Mouse (Mus musculus) heart, embryonic 13.5 days (tissue): Measurements from ENCODE around the gene 4930505A04Rik. TPM values are rescaled to one million over a fixed set of nuclear protein-coding genes. Genes with fewer than 3 reads are reported as not detected.
A peak's percentile ranks its signal among the peaks of the same experiment; 100 is the strongest.

Experiments used
- ATAC-seq: fragments of 200-750 bp; cut with Nextera tagmentation; 2 replicates; pipeline ENCODE4 v1.8.0; 2017; ENCODE audit warnings: moderate TSS enrichment; ENCODE audit not compliant: insufficient number of reproducible peaks, low FRiP score, low TSS enrichment; ENCODE audit errors: extremely low read depth
- H3K27ac ChIP-seq: fragments of 300-500 bp; sonication (generic); replicated peaks from 2 replicates; pipeline ENCODE4 v1.5.1; 2015; ENCODE audit warnings: moderate library complexity, mild to moderate bottlenecking, inconsistent platforms
- H3K27me3 ChIP-seq: fragments of 300-500 bp; sonication (generic); replicated peaks from 2 replicates; pipeline ENCODE4 v1.6.1; 2015; ENCODE audit warnings: mild to moderate bottlenecking, inconsistent platforms
- H3K36me3 ChIP-seq: fragments of 300-500 bp; sonication (generic); 2 replicates; pipeline ENCODE4 v1.6.1; 2015; ENCODE audit warnings: mild to moderate bottlenecking, inconsistent platforms
- H3K4me1 ChIP-seq: fragments of 300-500 bp; sonication (generic); 2 replicates; pipeline ENCODE4 v1.6.1; 2015; ENCODE audit warnings: inconsistent platforms
- H3K4me2 ChIP-seq: fragments of 300-500 bp; sonication (generic); 2 replicates; pipeline ENCODE4 v1.6.1; 2015; ENCODE audit warnings: inconsistent platforms, mild to moderate bottlenecking, moderate library complexity
- H3K4me3 ChIP-seq: fragments of 300-500 bp; sonication (generic); 2 replicates; pipeline ENCODE4 v1.5.1; 2015; ENCODE audit warnings: moderate library complexity, mild to moderate bottlenecking, inconsistent platforms
- H3K9ac ChIP-seq: fragments of 300-500 bp; sonication (generic); 2 replicates; pipeline ENCODE4 v1.6.1; 2015; ENCODE audit warnings: inconsistent platforms, mild to moderate bottlenecking, moderate library complexity
- H3K9me3 ChIP-seq: fragments of 300-500 bp; sonication (generic); 2 replicates; pipeline ENCODE4 v1.6.1; 2016; ENCODE audit warnings: inconsistent platforms
- WGBS: fragments of 180-500 bp; shearing (Covaris S2); methylation state at CpG from one replicate; pipeline ENCODE4 v1.1.7; 2015; ENCODE audit warnings: mixed read lengths; 5-methylcytosine and 5-hydroxymethylcytosine counted together
- polyA plus RNA-seq: library from polyadenylated mRNA; unstranded; fragments of >200 nt; fragmentation: Nextera tagmentation; extraction: Ambion mirVana; gene quantifications from 2 replicates; pipeline ENCODE4 v1.2.1, GENCODE M21; 2015

4930505A04Rik gene
- 0.22 TPM in 1 of 2 replicates, not detected in the other for polyA plus RNA-seq

DNA sequence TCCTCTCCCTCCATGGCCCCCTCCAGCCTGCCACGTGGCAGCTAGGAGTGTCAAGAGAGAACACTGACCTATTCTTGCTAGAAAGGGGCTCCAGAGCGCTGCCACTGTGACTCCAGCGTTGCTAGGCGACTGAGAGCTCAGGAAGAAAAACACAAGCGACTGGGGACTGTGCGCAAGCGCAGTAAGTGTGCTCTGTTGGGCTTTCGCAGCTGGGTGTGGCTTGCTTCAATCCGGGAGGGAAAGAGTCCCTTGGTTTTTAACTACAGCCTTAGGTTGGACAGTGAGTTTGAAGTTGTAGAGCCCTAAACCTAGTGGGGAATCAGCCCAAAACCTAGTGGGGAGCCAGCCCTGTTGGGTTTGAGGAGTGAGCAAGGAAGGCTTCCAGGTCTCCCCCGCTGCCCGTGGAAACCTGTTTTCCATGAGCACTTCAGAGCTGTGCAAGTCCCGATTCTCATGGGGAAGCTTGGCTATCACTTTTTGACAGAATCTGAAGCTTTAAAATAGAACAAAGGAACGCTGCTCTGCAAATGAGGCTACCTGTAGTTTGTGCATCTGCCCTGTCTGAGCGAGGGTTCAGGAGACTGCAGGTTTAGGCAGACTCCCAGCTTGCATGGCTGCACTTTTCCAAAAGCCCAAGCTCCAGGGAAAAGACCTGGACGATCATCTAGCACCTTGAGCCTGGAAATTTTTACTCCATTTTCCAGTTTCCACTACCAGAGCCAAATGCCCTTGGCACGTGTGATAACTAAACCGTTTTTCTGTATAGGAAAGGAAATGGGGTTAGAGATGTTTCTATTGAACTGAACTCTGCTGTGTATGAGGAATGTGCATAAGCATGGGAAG, at the start of gene 4930505A04Rik:
Gene 4930505A04Rik (minus strand): TSS at position 77 of the 843 bp plus-strand sequence.
- no peaks in the 10 kb centered on the region for H3K27me3 ChIP-seq
- H3K9ac ChIP-seq, result peak within 1 kb of the TSS; percentile 81
- no peaks in the 10 kb centered on the region for H3K9me3 ChIP-seq
- peak within 1 kb of the TSS; percentile 54 for H3K4me3 ChIP-seq
- no peaks in the 10 kb centered on the region for H3K36me3 ChIP-seq
- peak within 1 kb of the TSS; percentile 87 for H3K27ac ChIP-seq
- WGBS, result 4% methylated on average over 17 of the region's 17 CpGs
- peak; percentile 87; the same call in 1 of the 2 replicates for ATAC-seq
- H3K4me2 ChIP-seq, result peak within 1 kb of the TSS; percentile 80
- H3K4me1 ChIP-seq, result peaks cover 23% of the 10 kb centered on the region

DNA sequence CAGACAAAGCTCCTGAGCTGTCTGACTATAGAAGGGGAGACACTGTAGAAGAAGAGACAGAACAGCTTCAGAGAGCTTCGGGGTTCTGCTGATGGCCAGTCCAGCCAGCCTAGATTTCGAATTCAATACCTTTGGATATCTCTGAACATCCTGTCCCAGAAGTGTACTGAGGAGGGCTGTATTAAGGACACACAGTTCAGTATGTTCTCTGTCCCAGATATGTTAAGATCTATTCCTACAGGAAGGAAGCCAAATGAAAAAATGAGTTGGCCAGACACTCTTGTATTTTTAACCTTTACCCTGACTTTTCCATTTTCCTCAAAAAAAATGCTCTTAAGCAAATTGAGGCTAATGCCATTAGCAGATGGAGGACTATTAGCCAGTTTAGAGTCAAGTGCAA, 45.5 kb upstream of the 4930505A04Rik start:
- H3K9me3 ChIP-seq, result no peaks in the 10 kb centered on the region
- no peaks in the 10 kb centered on the region for H3K27me3 ChIP-seq
- no peak overlapping the region for H3K4me3 ChIP-seq
- H3K4me1 ChIP-seq, result no peaks in the 10 kb centered on the region
- no peak for ATAC-seq
- H3K36me3 ChIP-seq, result no peaks in the 10 kb centered on the region
- no peak overlapping the region for H3K27ac ChIP-seq
- H3K4me2 ChIP-seq, result no peak overlapping the region
- no peak overlapping the region for H3K9ac ChIP-seq
- 70% methylated on average over 2 of the region's 2 CpGs for WGBS

DNA sequence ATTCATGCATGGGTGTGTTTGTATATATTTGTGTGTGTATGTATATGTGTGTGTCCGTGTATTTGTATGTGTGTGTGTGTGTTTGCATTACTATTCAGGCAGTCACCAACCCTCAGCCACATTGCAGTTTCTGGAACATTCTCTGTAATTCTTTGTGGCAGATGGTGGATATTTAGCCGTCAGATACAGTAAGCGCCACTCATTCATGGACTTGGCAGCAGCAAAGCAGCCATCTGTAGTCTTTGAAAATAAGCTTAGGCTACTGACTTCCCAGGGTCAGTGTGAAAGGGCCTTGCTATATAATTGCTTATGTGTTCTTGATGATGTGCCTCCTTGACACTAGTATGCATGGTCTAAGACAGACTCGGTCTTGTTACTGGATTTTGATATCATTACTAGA, 36.6 kb upstream of the 4930505A04Rik start:
- H3K4me2 ChIP-seq, result no peak overlapping the region
- no peaks in the 10 kb centered on the region for H3K27me3 ChIP-seq
- no peak overlapping the region for H3K4me3 ChIP-seq
- H3K36me3 ChIP-seq, result 0 out of 2 replicates have a peak, but pooled peaks cover 5% of the 10 kb centered on the region
- H3K9ac ChIP-seq, result no peak overlapping the region
- H3K27ac ChIP-seq, result no peak overlapping the region
- H3K4me1 ChIP-seq, result no peaks in the 10 kb centered on the region
- no peak for ATAC-seq
- 85% methylated on average over 4 of the region's 4 CpGs for WGBS
- no peaks in the 10 kb centered on the region; the same call in 1 of the 2 replicates for H3K9me3 ChIP-seq

DNA sequence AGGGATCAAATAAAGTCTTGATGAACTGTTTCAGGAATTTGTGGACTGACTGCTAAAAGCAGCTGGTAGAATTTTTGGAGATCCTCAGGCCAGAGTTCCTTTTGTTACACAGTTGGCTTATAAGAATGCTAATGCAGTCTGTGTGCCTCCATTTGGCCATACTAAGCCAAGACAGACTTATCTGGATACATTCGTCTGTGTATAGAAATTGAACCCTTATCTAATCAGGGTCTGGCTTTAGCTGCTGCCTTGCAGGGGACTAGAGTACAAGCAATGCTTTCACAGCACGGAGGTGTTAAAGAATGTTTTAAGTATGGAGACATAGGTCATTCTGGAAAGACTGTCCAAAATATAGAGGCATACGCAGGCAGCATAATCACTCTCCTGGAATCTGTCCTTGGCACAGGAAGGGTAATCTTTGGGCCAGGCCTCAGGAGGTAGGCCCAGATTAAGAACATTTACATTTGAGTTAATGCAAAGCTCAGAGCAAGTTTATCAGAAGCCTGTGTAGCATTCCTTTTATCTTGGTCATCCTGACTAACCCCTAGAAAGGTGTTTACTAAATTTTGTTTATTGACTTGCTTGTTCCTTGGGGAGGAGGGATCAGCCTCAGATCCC, 27.2 kb upstream of the 4930505A04Rik start:
- Histone ChIP-seq H3K27me3 (no peaks in the 10 kb centered on the region), H3K4me3 (no peak overlapping the region), H3K36me3 (peaks cover 6% of the 10 kb centered on the region; the same call in 1 of the 2 replicates), H3K9me3 (peaks cover 34% of the 10 kb centered on the region), H3K27ac (peak overlapping the region; percentile 48), H3K9ac (no peak overlapping the region), H3K4me2 (no peak overlapping the region), H3K4me1 (peaks cover 10% of the 10 kb centered on the region; the same call in 1 of the 2 replicates)
- ATAC-seq, result no peak
- WGBS, result 14% methylated on average over 3 of the region's 3 CpGs

DNA sequence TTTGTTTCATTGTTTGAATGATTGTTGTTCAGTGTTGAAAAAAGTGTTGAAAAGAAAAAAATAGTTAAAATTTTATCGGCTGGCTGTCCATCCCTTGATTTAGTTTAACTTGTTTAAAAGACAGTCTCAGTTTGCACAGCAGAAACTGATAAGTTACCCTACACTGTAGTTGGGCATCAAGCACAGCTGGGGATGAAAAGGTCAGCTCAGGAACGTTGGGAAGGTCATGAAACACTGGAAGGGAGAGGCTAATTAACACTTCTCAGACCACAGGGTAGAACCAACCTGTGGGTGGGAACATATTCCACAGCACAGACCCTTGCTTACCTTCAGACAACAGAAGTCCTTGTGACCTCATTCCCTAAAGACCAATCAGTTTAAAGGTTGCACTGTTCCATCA, 25.5 kb upstream of the 4930505A04Rik start:
- H3K9ac ChIP-seq, result no peak overlapping the region
- H3K4me1 ChIP-seq, result peaks cover 10% of the 10 kb centered on the region; the same call in 1 of the 2 replicates
- no peak overlapping the region for H3K27ac ChIP-seq
- ATAC-seq, result no peak
- no peaks in the 10 kb centered on the region for H3K27me3 ChIP-seq
- 61% methylated on average over 2 of the region's 2 CpGs for WGBS
- H3K4me3 ChIP-seq, result no peak overlapping the region
- peaks cover 36% of the 10 kb centered on the region for H3K9me3 ChIP-seq
- peaks cover 4% of the 10 kb centered on the region; the same call in 1 of the 2 replicates for H3K36me3 ChIP-seq
- no peak overlapping the region for H3K4me2 ChIP-seq

DNA sequence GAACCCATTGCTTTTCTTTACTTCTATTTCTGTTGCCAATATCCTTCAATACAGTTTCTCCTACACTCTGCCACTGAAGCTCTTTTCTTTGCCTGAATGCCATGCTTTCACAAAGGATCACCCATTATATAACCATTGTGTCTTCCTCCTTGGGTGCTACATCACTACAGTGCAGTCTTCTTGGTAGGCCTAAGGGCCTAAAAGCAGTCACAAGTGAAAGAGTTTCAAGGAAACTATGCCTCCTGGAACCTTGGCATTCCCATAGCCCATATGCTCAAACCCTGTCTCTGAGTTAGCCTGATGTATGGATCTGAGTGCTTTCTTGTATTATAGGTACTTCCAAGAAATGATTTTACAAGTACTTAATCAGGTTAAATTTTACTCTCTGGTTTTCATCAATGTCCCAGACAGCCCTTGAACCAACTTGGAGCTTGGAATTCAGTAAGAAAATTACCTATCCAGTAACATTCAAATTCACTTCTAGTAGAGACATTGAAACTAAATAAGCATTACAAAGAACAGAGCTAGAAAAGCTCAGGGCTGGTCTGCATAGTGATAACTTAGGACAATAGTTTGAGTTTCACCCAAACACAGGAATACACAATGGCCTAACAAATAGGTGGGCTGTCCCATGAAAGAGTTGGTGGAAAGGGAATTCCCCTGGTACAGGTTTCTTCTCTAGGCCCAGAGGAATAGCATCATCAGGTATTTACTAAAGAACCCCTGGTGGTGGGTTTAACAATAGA, 20.1 kb upstream of the 4930505A04Rik start:
- H3K9ac ChIP-seq, result no peak overlapping the region
- H3K4me3 ChIP-seq, result no peak overlapping the region
- no peak overlapping the region for H3K27ac ChIP-seq
- no peaks in the 10 kb centered on the region for H3K36me3 ChIP-seq
- no peaks in the 10 kb centered on the region for H3K27me3 ChIP-seq
- no peak for ATAC-seq
- no peaks in the 10 kb centered on the region for H3K4me1 ChIP-seq
- H3K9me3 ChIP-seq, result peaks cover 16% of the 10 kb centered on the region; the same call in 1 of the 2 replicates
- H3K4me2 ChIP-seq, result no peak overlapping the region

DNA sequence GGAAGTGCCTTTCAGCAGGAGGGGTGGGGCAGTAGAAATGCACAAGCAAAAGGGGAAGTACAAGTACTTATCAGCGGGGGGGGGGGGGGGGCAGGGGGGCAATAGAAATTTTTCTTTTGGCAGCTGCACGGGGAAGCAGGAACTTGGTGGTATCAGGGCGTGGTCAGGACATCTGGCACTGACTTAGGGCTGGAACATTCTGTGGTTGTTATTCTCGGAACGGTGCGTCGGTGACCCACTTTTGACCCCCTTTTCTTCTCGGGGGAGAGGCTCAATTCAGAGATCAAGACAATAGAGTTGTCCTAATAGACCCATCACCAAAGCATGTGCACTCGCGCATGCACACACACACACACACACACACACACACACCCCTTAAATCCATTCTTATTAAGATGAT, 16.6 kb upstream of the 4930505A04Rik start:
- Histone ChIP-seq H3K4me1 (no peaks in the 10 kb centered on the region), H3K27me3 (no peaks in the 10 kb centered on the region), H3K4me2 (no peak overlapping the region), H3K27ac (no peak overlapping the region), H3K9me3 (no peaks in the 10 kb centered on the region), H3K9ac (no peak overlapping the region), H3K4me3 (no peak overlapping the region), H3K36me3 (no peaks in the 10 kb centered on the region)
- no peak for ATAC-seq
- 78% methylated on average over 10 of the region's 10 CpGs for WGBS

DNA sequence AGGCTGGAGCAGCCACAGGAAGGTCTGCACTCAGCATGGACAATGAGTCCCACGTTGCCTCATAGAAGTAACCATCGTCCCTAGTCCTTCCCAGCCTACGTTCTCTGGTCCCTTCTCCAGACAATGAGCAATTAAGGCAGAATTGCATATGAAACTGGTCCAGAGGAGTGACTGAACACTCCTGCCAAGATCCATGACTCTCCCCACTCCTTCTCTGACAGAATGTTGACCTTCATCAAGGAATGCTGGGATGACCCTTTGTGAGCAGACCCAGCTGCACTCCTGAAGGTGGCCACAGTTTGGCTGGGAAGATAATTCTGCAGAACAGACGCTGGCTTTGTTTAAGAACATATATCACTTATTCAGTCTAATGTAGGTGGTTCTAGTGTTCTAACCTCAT, 11.7 kb upstream of the 4930505A04Rik start:
- no peaks in the 10 kb centered on the region for H3K36me3 ChIP-seq
- no peaks in the 10 kb centered on the region for H3K4me1 ChIP-seq
- H3K4me3 ChIP-seq, result no peak overlapping the region
- H3K9me3 ChIP-seq, result no peaks in the 10 kb centered on the region
- 69% methylated on average over 4 of the region's 4 CpGs for WGBS
- ATAC-seq, result no peak
- H3K9ac ChIP-seq, result no peak overlapping the region
- H3K27ac ChIP-seq, result no peak overlapping the region
- no peaks in the 10 kb centered on the region for H3K27me3 ChIP-seq
- no peak overlapping the region for H3K4me2 ChIP-seq

DNA sequence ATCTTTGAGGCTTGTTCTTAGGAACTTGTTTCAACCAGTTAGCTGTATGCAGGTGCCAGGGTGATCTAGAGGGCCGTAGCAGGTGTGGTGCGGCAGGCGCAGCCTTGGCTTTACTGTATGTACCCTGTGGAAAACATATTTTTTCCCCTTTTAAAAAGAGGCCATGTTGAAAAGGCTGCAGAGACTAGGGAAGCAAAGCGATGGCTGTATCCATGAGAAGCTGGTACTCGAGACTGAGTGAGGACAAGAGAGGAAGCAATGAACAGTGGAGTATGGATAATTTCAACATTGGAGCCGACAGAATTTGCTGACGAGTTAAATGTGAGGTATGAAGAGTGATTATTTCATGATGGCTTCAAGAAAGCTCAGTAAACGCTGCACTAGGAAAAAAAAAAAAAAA, 440 bp downstream of the 4930505A04Rik start:
- no peak for ATAC-seq
- Histone ChIP-seq H3K9me3 (no peaks in the 10 kb centered on the region), H3K27ac (peak overlapping the region; percentile 87), H3K27me3 (no peaks in the 10 kb centered on the region), H3K9ac (peak overlapping the region; percentile 30; the same call in 1 of the 2 replicates), H3K4me3 (peak overlapping the region; percentile 54), H3K4me1 (peaks cover 23% of the 10 kb centered on the region), H3K36me3 (no peaks in the 10 kb centered on the region), H3K4me2 (peak overlapping the region; percentile 80)
- 51% methylated on average over 8 of the region's 8 CpGs for WGBS

DNA sequence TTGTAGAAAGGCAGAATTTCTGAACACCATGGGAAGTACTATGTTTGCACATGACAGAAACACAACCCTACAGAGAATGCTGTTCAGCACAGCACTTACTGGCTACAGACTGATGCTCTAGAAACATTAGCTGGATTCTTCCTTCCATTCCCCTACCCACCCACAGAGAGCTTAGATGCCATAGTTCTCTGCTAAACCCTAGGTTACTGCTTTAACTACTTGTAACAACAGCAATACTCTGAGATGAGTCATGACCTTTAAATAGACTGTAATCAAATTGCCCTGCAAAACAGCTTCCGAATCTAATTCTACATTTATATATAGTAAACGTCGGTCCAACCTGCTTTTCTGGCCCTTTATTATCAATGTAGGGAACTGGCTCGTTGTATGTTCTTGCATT, 17.3 kb downstream of the 4930505A04Rik start:
- H3K9me3 ChIP-seq, result no peaks in the 10 kb centered on the region
- WGBS, result 26% methylated on average over 4 of the region's 4 CpGs
- no peak overlapping the region for H3K4me3 ChIP-seq
- peak overlapping the region; percentile 40 for H3K4me2 ChIP-seq
- ATAC-seq, result no peak
- peak overlapping the region; percentile 66 for H3K27ac ChIP-seq
- H3K27me3 ChIP-seq, result no peaks in the 10 kb centered on the region
- H3K36me3 ChIP-seq, result no peaks in the 10 kb centered on the region
- H3K4me1 ChIP-seq, result peaks cover 17% of the 10 kb centered on the region
- no peak overlapping the region for H3K9ac ChIP-seq

DNA sequence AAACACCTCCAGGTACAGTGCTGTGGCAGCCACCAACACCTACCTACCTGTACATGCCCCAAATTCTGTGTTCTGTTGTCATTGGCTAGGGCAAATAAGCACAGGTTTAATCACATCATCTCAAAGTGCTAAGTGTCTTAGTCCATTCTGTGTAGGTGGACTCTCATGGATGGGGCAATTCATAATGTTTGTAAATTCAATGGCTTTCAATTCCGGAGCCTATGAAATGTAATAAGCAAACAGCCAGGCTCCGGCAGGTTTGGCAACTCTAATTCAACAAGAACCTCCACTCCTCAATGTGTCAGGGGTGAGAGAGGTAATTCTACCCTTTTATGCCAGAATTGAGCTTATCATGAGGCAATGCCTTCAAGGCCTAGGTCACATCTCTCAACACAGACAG, 23.5 kb downstream of the 4930505A04Rik start:
- 0 out of 2 replicates have a peak, but pooled peaks cover 6% of the 10 kb centered on the region for H3K4me1 ChIP-seq
- WGBS, result 86% methylated on average over 2 of the region's 2 CpGs
- no peaks in the 10 kb centered on the region for H3K9me3 ChIP-seq
- no peaks in the 10 kb centered on the region for H3K36me3 ChIP-seq
- H3K27me3 ChIP-seq, result no peaks in the 10 kb centered on the region
- H3K4me2 ChIP-seq, result no peak overlapping the region
- no peak for ATAC-seq
- no peak overlapping the region for H3K27ac ChIP-seq
- no peak overlapping the region for H3K9ac ChIP-seq
- no peak overlapping the region for H3K4me3 ChIP-seq
